Mouse (Mus musculus) bone marrow, adult 2 months (tissue): Measurements from ENCODE around the gene Slc35e1.

Source experiments
- CTCF ChIP-seq: fragments of 200-500 bp; IDR thresholded peaks from 2 replicates; pipeline ENCODE4 v1.5.1; 2011; ENCODE audit warnings: low read length, control low read depth; ENCODE audit not compliant: control insufficient read depth, insufficient read depth
- POLR2A ChIP-seq: fragments of 200-500 bp; IDR thresholded peaks from 2 replicates; pipeline ENCODE4 v1.6.1; 2011; ENCODE audit warnings: low read depth, mild to moderate bottlenecking, control low read depth, low read length, borderline replicate concordance; ENCODE audit not compliant: control insufficient read depth

DNA sequence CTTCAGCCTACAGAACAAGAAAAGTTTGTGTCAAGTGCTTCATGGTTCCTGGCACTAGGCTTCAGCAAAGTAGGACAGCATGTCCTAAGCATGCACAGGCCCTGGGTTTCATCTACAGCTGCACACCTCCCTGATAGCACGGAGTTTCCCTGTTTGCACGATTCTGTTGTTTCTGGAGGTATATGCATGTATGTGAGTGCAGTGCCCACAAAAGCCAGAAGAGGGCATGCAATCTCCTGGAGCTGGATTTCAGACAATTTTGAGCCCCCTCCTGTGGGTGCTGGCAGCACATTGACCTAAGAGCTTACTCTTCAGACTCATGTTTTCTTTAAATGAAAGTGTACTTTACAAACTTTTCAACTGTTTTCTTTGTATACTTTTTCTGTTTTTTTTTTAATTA, 38.5 kb downstream of the Slc35e1 start:
- TF ChIP-seq CTCF, result no peak
- TF ChIP-seq POLR2A, result no peak
